Mouse (Mus musculus) lung, postnatal 0 days (tissue): ENCODE results near the gene Zswim7.

Experiments
- CTCF ChIP-seq: IDR thresholded peaks from 2 replicates; pipeline ENCODE4 v1.5.1; 2016; ENCODE audit warnings: antibody characterized with exemption, mild to moderate bottlenecking
- EP300 ChIP-seq: IDR thresholded peaks from 2 replicates; pipeline ENCODE4 v1.6.1; 2016; ENCODE audit warnings: antibody characterized with exemption, mild to moderate bottlenecking, control low read depth

GRCm38 (mm10) chr11:62281601-62281997, 424 bp upstream of the Zswim7 start:
- TF ChIP-seq EP300 (no peak), CTCF (no peak)
